Mouse (Mus musculus): ENCODE measurements around the gene 1700015F17Rik. TPM values are rescaled to one million over a fixed set of nuclear protein-coding genes. Genes with fewer than 3 reads are reported as not detected.

Gene 1700015F17Rik
- total RNA-seq (2023): not detected in 4 replicates

GRCm38 (mm10) chr5:5479043-5479442 is at the start of gene 1700015F17Rik:
TSS of gene 1700015F17Rik (minus strand) at chr5:5479143.

DNA sequence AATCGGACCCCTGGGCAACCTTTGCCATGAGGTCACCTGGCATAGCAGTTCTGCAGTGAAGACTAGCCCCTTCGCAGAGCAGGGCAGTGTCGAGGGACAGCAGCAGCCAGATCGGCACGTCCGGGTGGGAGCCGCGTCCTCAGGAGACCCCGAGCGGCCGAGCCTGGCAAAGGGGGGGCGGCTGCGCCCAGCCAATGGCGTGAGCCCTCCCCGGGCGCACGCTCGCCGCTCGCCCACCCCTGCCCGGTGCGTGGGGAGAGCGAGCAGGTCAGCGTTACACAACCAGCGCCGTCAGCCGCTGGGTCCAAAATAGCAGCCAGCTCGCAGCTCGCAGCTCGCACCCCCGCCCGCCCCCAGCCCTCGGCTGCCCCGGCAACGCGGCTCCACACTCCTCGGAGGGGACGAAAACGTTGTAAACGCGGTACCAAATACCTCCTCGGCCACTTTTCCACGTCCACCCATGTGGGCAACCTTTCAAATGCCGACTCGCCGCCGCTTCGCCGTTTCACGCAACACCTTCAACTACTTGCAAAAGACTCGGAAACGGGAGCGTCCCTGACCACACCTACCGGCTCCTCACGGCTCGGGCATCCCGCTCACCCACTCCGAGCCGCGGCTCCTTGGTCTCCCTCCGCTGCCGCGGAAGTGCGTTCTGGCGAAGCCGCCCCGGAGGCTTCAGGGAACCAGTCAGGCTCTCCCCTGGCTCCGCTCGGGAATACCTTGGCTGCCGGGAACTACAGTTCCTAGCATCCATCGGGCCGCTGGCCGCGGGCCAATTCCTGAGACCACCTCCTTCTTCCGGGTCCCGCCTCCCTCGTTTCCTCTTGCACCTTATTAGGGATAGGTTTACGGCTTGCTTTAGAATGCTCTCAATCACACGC is 35.5 kb upstream of the 1700015F17Rik start, which contains the start of gene Cldn12:
TSS of gene Cldn12 (minus strand) at position 763 of the 881 bp plus-strand sequence.

GRCm38 (mm10) chr5:5419992-5420455 is 58.9 kb downstream of the 1700015F17Rik start, which contains the start of gene Cdk14:
TSS of gene Cdk14 (minus strand) at chr5:5420312.

Other genes with a start within 250 kb of the 1700015F17Rik start
- 0.40 to 3.6 TPM (median 1.0 TPM) in 4 replicates for gene Cdk14, start 58.8 kb downstream of the 1700015F17Rik start, total RNA-seq (2023)
- gene Cldn12, start 35.8 kb upstream of the 1700015F17Rik start, total RNA-seq (2023): 0.79 to 2.1 TPM (median 1.2 TPM) in 4 replicates
- 22.4 to 33.6 TPM (median 25.7 TPM) in 4 replicates for gene Gtpbp10, start 80.4 kb upstream of the 1700015F17Rik start, total RNA-seq (2023)
- not detected in 4 replicates for gene Gm8773, start 94.7 kb upstream of the 1700015F17Rik start, total RNA-seq (2023)
- not detected in 4 replicates for gene Cfap69, start 185.1 kb upstream of the 1700015F17Rik start, total RNA-seq (2023)
- not detected in 4 replicates for gene Steap2, start 215.4 kb upstream of the 1700015F17Rik start, total RNA-seq (2023)

Measured in B cell, adult 62 days (primary cell).